16 mouse cellular contexts compared by ENCODE assay signal in the genomic region with DNA sequence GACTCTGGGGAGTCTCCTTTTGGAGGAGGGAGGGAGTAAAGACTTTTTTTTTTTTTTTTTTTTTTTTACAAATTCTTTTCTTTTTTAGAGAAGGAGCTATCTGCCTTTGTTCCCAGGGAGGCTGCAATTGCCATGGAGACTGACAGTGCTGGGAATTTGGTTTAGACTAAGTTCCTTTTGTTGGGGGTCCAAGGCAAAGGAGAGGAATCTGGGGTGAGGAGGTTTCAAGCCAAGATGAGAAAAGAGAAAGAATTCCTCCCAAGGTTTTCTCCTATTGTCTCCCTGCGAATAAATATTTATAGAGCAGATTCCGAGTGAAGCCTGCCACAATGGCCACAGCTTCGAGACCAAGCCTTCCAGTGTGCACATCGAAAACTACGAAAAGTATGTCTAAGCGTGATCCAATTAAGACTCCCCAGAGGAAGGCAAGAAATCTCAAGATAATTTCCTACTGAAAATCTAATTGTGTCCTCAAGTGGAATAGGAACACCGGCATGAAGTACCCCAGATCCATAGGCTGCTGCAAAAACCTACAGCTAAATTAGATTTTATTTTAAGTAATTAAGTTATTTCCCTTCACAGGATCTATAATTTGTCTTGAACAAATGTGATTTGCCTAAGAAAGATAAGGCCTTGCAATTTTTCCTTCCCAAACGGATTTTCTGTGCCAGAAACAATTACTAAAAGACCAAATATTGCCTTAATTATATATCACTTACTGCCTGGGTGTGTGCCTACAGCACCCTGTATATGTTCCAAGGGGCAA. TPM values are rescaled to one million over a fixed set of nuclear protein-coding genes. Genes with fewer than 3 reads are reported as not detected.
DNase-seq lines count a peak whose midpoint lies in the region; ATAC-seq and TF ChIP-seq lines count a peak whose summit lies in the region.
"Had no signal": no experiment of that assay in that cellular context is flagged by ENCODE, and none has a peak within 500 bp of the region (broad histone marks: within the 10 kb centered on the region; RNA-seq: fewer than 3 reads in every experiment).

No protein-coding gene starts in this region.

- H3K4me1 ChIP-seq in lung, embryonic 15.5 days = peaks cover 24% of the 10 kb centered on the region
- H3K4me1 ChIP-seq in forebrain, postnatal 0 days (ENCODE audit: insufficient read depth) = peaks cover 11% of the 10 kb centered on the region
- H3K4me1 ChIP-seq in midbrain, embryonic 12.5 days = peaks cover 50% of the 10 kb centered on the region

- H3K9ac ChIP-seq in lung, embryonic 15.5 days = no peak overlapping the region
- H3K9ac ChIP-seq in forebrain, postnatal 0 days = no peak overlapping the region
- no peak overlapping the region for H3K9ac ChIP-seq in midbrain, embryonic 12.5 days (replicated peaks)
- H3K9ac ChIP-seq: embryonic facial prominence, embryonic 13.5 days; heart, embryonic 15.5 days had no signal

- DNase-seq in lung, postnatal 36 days = no peak
- no peak for DNase-seq in forebrain, postnatal 0 days
- DNase-seq in kidney, postnatal 25 days = no peak
- DNase-seq in adrenal gland, postnatal 4 days (ENCODE audit: low spot score in 2 of 2) = no peak
- no peak for DNase-seq in ovary, postnatal 14 days (ENCODE audit: low spot score)
- DNase-seq: cerebellum, adult 8-10 months; gastrocnemius, postnatal 36 days; kidney, postnatal 4 days; thymus, adult 18-20 months had no signal

- H3K27ac ChIP-seq in lung, embryonic 15.5 days = peak overlapping the region; percentile 29
- no peak overlapping the region for H3K27ac ChIP-seq in forebrain, postnatal 0 days (ENCODE audit: low read depth, low read length)
- peak overlapping the region; percentile 81 for H3K27ac ChIP-seq in midbrain, embryonic 12.5 days (replicated peaks)
- H3K27ac ChIP-seq: embryonic facial prominence, embryonic 13.5 days; heart, embryonic 15.5 days had no signal

- no peaks in the 10 kb centered on the region for H3K27me3 ChIP-seq in lung, embryonic 15.5 days
- no peaks in the 10 kb centered on the region for H3K27me3 ChIP-seq in forebrain, postnatal 0 days (ENCODE audit: insufficient read depth, low read length)
- no peaks in the 10 kb centered on the region for H3K27me3 ChIP-seq in midbrain, embryonic 12.5 days

- no peak for ATAC-seq in lung, embryonic 15.5 days (ENCODE audit: borderline replicate concordance, extremely low read depth, low FRiP score, low TSS enrichment)
- ATAC-seq in forebrain, postnatal 0 days = peak; percentile 19; the same call in 1 of the 2 replicates
- peak; percentile 78 for ATAC-seq in midbrain, embryonic 12.5 days (ENCODE audit: low FRiP score, low read depth)
- ATAC-seq in monocyte, adult 5-6 weeks (replicated peaks; ENCODE audit: insufficient number of reproducible peaks, low FRiP score, low TSS enrichment, poor library complexity, severe bottlenecking) = no peak
- ATAC-seq: activated CD4-positive, CD25-positive, alpha-beta regulatory T cell, adult 4 months had no signal

- no peak overlapping the region for H3K4me3 ChIP-seq in lung, embryonic 15.5 days
- H3K4me3 ChIP-seq in forebrain, postnatal 0 days (ENCODE audit: low read depth, low read length) = no peak overlapping the region
- no peak overlapping the region for H3K4me3 ChIP-seq in midbrain, embryonic 12.5 days
- H3K4me3 ChIP-seq: embryonic facial prominence, embryonic 13.5 days; heart, embryonic 15.5 days had no signal

- WGBS in lung, embryonic 15.5 days = 47% methylated on average over 8 of the region's 8 CpGs
- 13% methylated on average over 8 of the region's 8 CpGs for WGBS in forebrain, postnatal 0 days
- WGBS in midbrain, embryonic 12.5 days = 10% methylated on average over 8 of the region's 8 CpGs

- H3K4me2 ChIP-seq in lung, embryonic 15.5 days = no peak overlapping the region
- no peak overlapping the region for H3K4me2 ChIP-seq in forebrain, postnatal 0 days (ENCODE audit: low read depth)
- peak overlapping the region; percentile 74 for H3K4me2 ChIP-seq in midbrain, embryonic 12.5 days (replicated peaks)
- H3K4me2 ChIP-seq: embryonic facial prominence, embryonic 13.5 days; heart, embryonic 15.5 days had no signal

- TF ChIP-seq CTCF in forebrain, postnatal 0 days (IDR thresholded peaks at IDR 0.05; ENCODE audit: low read depth) = no peak

- peaks cover 12% of the 10 kb centered on the region; the same call in 1 of the 2 replicates for H3K36me3 ChIP-seq in lung, embryonic 15.5 days
- no peaks in the 10 kb centered on the region for H3K36me3 ChIP-seq in forebrain, postnatal 0 days (ENCODE audit: insufficient read depth)
- peaks cover 11% of the 10 kb centered on the region for H3K36me3 ChIP-seq in midbrain, embryonic 12.5 days
- H3K36me3 ChIP-seq: embryonic facial prominence, embryonic 13.5 days; G1E; heart, embryonic 15.5 days had no signal

- H3K9me3 ChIP-seq in lung, embryonic 15.5 days = no peaks in the 10 kb centered on the region
- H3K9me3 ChIP-seq in forebrain, postnatal 0 days (ENCODE audit: low read length) = no peaks in the 10 kb centered on the region
- H3K9me3 ChIP-seq in midbrain, embryonic 12.5 days = no peaks in the 10 kb centered on the region
- H3K9me3 ChIP-seq: embryonic facial prominence, embryonic 13.5 days; heart, embryonic 15.5 days had no signal

RNA-seq across cellular contexts. Expression of gene Cxcr4, which starts 5.7 kb away (rescaled TPM):
- 8.1 and 9.3 TPM in 2 replicates for polyA plus RNA-seq in lung, embryonic 15.5 days (2015; fragmentation: Nextera tagmentation; extraction: Ambion mirVana)
- 41.3 and 44.9 TPM in 2 replicates for total RNA-seq in forebrain, postnatal 0 days (2014; rRNA removed)
- polyA plus RNA-seq in forebrain, postnatal 0 days (2015; fragmentation: Nextera tagmentation; extraction: Ambion mirVana) = 4.9 and 5.8 TPM in 2 replicates
- 18.9 and 19.4 TPM in 2 replicates for polyA plus RNA-seq in midbrain, embryonic 12.5 days (2016; fragmentation: Nextera tagmentation; extraction: Ambion mirVana)
- total RNA-seq in adrenal gland, postnatal 4 days (2021) = 10 to 100 TPM; 35.9 to 37.7 TPM
- 403 to 572 TPM (median 502 TPM) in 3 replicates for total RNA-seq in monocyte, adult 5-6 weeks (2017)
- polyA plus RNA-seq: G1E had no signal

Comparison
In these comparisons a context has a peak if more than half of its experiments do, and no peak if none do; other contexts are left out.
1. ATAC-seq: peak in forebrain, postnatal 0 days (single experiment) and midbrain, embryonic 12.5 days (single experiment); none in lung, embryonic 15.5 days (single experiment) and monocyte, adult 5-6 weeks (single experiment).